ENCODE assay signal across 31 mouse cellular contexts in genomic region chr2:25842161-25842560, GRCm38 (mm10). TPM values are rescaled to one million over a fixed set of nuclear protein-coding genes. Genes with fewer than 3 reads are reported as not detected.
DNase-seq lines count a peak whose midpoint lies in the region; ATAC-seq and TF ChIP-seq lines count a peak whose summit lies in the region.
"Had no signal": no experiment of that assay in that cellular context is flagged by ENCODE, and none has a peak within 500 bp of the region (broad histone marks: within the 10 kb centered on the region; RNA-seq: fewer than 3 reads in every experiment).

No protein-coding gene starts in this region.

- CTCF ChIA-PET in Patski (lab: Charles Lee): interaction anchor here (1.4 kb wide), 1 partner anchor 89 kb away, joined by 3 read pairs; no protein-coding TSS in a partner anchor

- TF ChIP-seq POLR2A in olfactory bulb, adult 2 months (IDR thresholded peaks at IDR 0.05; ENCODE audit: insufficient read depth, low read depth, low read length): no peak

- H3K27me3 ChIP-seq in Patski: no peaks in the 10 kb centered on the region
- H3K27me3 ChIP-seq: embryonic facial prominence, embryonic 12.5 days; hindbrain, embryonic 13.5 days; liver, embryonic 15.5 days; lung, embryonic 15.5 days; midbrain, embryonic 15.5 days had no signal

- peak; percentile 66; the same call in 1 of the 2 replicates for ATAC-seq in frontal cortex, adult (ENCODE audit: low TSS enrichment)
- no peak for ATAC-seq in Patski
- ATAC-seq: CD4-positive, CD25-positive, alpha-beta regulatory T cell, adult 4 months; inflammation-experienced regulatory T-cells, adult 6 months; midbrain, embryonic 15.5 days had no signal

- H3K4me1 ChIP-seq in olfactory bulb, adult 2 months (ENCODE audit: control insufficient read depth, insufficient read depth, low read length): peaks cover 43% of the 10 kb centered on the region
- H3K4me1 ChIP-seq: embryonic facial prominence, embryonic 12.5 days; forebrain, embryonic 12.5 days; hindbrain, embryonic 13.5 days; limb, embryonic 10.5 days; liver, embryonic 15.5 days; lung, embryonic 15.5 days; midbrain, embryonic 15.5 days had no signal

- no peak for DNase-seq in frontal cortex, postnatal 36 days (ENCODE audit: low spot score in 2 of 2)
- DNase-seq in right cerebral cortex, adult 18-20 months: peak; percentile 68
- DNase-seq in right cerebral cortex, postnatal 4 days: no peak
- DNase-seq in Patski (ENCODE audit: low read depth, low spot score): peak; percentile 58
- DNase-seq in embryo, embryonic 10.5 days (ENCODE audit: low spot score): no peak
- DNase-seq in thymus, postnatal 0 days (ENCODE audit: low spot score): no peak
- DNase-seq: cerebellum, adult 18-20 months; cerebellum, postnatal 14 days; gastrocnemius, postnatal 14 days; heart, adult 18-20 months; kidney, adult 18-20 months; kidney, postnatal 4 days; liver; lung, postnatal 4 days; right cerebral cortex, postnatal 14 days; thymus, postnatal 25 days had no signal

- in situ Hi-C loops in Patski (cut with MboI; ENCODE audit: low pct_unique_long_range_greater_than_20kb): loop anchor here (25.0 kb wide), 1 partner anchor 170 kb away; the partner anchor contains the start of gene Ubac1

- no peak overlapping the region for H3K4me3 ChIP-seq in olfactory bulb, adult 2 months (ENCODE audit: insufficient read depth, low read depth, low read length)
- H3K4me3 ChIP-seq: embryonic facial prominence, embryonic 12.5 days; forebrain, embryonic 12.5 days; hindbrain, embryonic 13.5 days; limb, embryonic 10.5 days; liver, embryonic 15.5 days; lung, embryonic 15.5 days; midbrain, embryonic 15.5 days had no signal

- 54% methylated on average over 4 of the region's 4 CpGs for WGBS in olfactory bulb, adult 2 months

- no peak for TF ChIP-seq CTCF in Patski (IDR thresholded peaks at IDR 0.05)
- TF ChIP-seq CTCF in olfactory bulb, adult 2 months (IDR thresholded peaks at IDR 0.05; ENCODE audit: insufficient read depth, low read depth, low read length): no peak

- POLR2A ChIA-PET in Patski (lab: Charles Lee): no interaction called here

- peak overlapping the region; percentile 32; the same call in 1 of the 2 replicates for H3K27ac ChIP-seq in olfactory bulb, adult 2 months (ENCODE audit: insufficient read depth, low read depth, low read length)
- H3K27ac ChIP-seq: embryonic facial prominence, embryonic 12.5 days; hindbrain, embryonic 13.5 days; limb, embryonic 10.5 days; liver, embryonic 15.5 days; lung, embryonic 15.5 days; midbrain, embryonic 15.5 days had no signal

RNA-seq across cellular contexts. Expression of gene Sohlh1, which starts 4.9 kb away (rescaled TPM):
- polyA plus RNA-seq in Patski (2021): not detected
- polyA plus RNA-seq in olfactory bulb, adult 2 months (2012; ENCODE audit: insufficient read depth, insufficient read length, low replicate concordance, missing spikeins): not detected in 2 replicates
- 0.19 and 0.25 TPM in 2 replicates for polyA plus RNA-seq in thymus, postnatal 0 days (2015; fragmentation: Nextera tagmentation; extraction: Ambion mirVana)
- polyA plus RNA-seq: embryonic facial prominence, embryonic 12.5 days; forebrain, embryonic 12.5 days; heart, embryonic 14.5 days; hindbrain, embryonic 13.5 days; limb, embryonic 10.5 days; liver, embryonic 15.5 days; lung, embryonic 15.5 days; midbrain, embryonic 15.5 days; neural tube, embryonic 14.5 days; spleen, adult 2 months had no signal

RNA-seq across cellular contexts. Expression of gene Lcn9, which starts 19.2 kb away (rescaled TPM):
- polyA plus RNA-seq in Patski (2021): not detected
- polyA plus RNA-seq in olfactory bulb, adult 2 months (2012; ENCODE audit: insufficient read depth, insufficient read length, low replicate concordance, missing spikeins): not detected in 2 replicates
- 0.17 TPM in 1 of 2 replicates, not detected in the other for polyA plus RNA-seq in thymus, postnatal 0 days (2015; fragmentation: Nextera tagmentation; extraction: Ambion mirVana)
- polyA plus RNA-seq: CD4-positive, CD25-positive, alpha-beta regulatory T cell, adult 4 months; embryonic facial prominence, embryonic 12.5 days; forebrain, embryonic 12.5 days; heart, embryonic 14.5 days; hindbrain, embryonic 13.5 days; inflammation-experienced regulatory T-cells, adult 6 months; kidney, embryonic 16.5 days; limb, embryonic 10.5 days; liver, embryonic 15.5 days; lung, embryonic 15.5 days; midbrain, embryonic 15.5 days; neural tube, embryonic 14.5 days; spleen, adult 2 months had no signal

RNA-seq across cellular contexts. Expression of gene Kcnt1, which starts 21.4 kb away (rescaled TPM):
- polyA plus RNA-seq in Patski (2021): 0.06 TPM
- polyA plus RNA-seq in olfactory bulb, adult 2 months (2012; ENCODE audit: insufficient read depth, insufficient read length, low replicate concordance, missing spikeins): 206 and 256 TPM in 2 replicates
- polyA plus RNA-seq in thymus, postnatal 0 days (2015; fragmentation: Nextera tagmentation; extraction: Ambion mirVana): 0.14 and 0.18 TPM in 2 replicates
- polyA plus RNA-seq: heart, embryonic 14.5 days; inflammation-experienced regulatory T-cells, adult 6 months; liver, embryonic 15.5 days had no signal

RNA-seq across cellular contexts. Expression of gene Glt6d1, which starts 26.5 kb away (rescaled TPM):
- polyA plus RNA-seq in Patski (2021): not detected
- not detected in 2 replicates for polyA plus RNA-seq in olfactory bulb, adult 2 months (2012; ENCODE audit: insufficient read depth, insufficient read length, low replicate concordance, missing spikeins)
- polyA plus RNA-seq in thymus, postnatal 0 days (2015; fragmentation: Nextera tagmentation; extraction: Ambion mirVana): not detected in 2 replicates
- polyA plus RNA-seq: CD4-positive, CD25-positive, alpha-beta regulatory T cell, adult 4 months; embryonic facial prominence, embryonic 12.5 days; forebrain, embryonic 12.5 days; heart, embryonic 14.5 days; hindbrain, embryonic 13.5 days; inflammation-experienced regulatory T-cells, adult 6 months; kidney, embryonic 16.5 days; limb, embryonic 10.5 days; liver, embryonic 15.5 days; lung, embryonic 15.5 days; midbrain, embryonic 15.5 days; neural tube, embryonic 14.5 days; spleen, adult 2 months had no signal

Comparison
In these comparisons a context has a peak if more than half of its experiments do, and no peak if none do; other contexts are left out.
1. DNase-seq: peak in right cerebral cortex, adult 18-20 months (single experiment) and Patski (single experiment); none in frontal cortex, postnatal 36 days (0 of 2), right cerebral cortex, postnatal 4 days (single experiment), embryo, embryonic 10.5 days (single experiment) and thymus, postnatal 0 days (single experiment).
2. RNA of gene Kcnt1, which starts 21.4 kb away (polyA plus RNA-seq): 206 to 256 TPM in olfactory bulb, adult 2 months; 0.14 to 0.18 TPM in thymus, postnatal 0 days and 0.06 TPM in Patski (single experiment); every median in the first group is over 100 times any median in the second.